Mouse (Mus musculus) adrenal gland, adult 18-20 months (tissue): Measurements from ENCODE around the gene Ppif. TPM values are rescaled to one million over a fixed set of nuclear protein-coding genes. Genes with fewer than 3 reads are reported as not detected.

Source experiments
- DNase-seq, 2 experiments: peaks; one replicate each; pipeline ENCODE4 v3.0.0; 2021 to 2022; ENCODE audit warnings: low spot score in 2 of 2
- total RNA-seq, 2 experiments: library from RNA; stranded (reverse); gene quantifications; 1 replicate in 1 of 2; 2 replicates in 1 of 2; pipeline ENCODE4 v1.2.3; 2021

The Ppif gene
- total RNA-seq, 2 experiments from 2014 or later: 21.3 to 32.1 TPM

- no peak for DNase-seq
Observed at GRCm38 (mm10) chr14:25734736-25735716, 41.1 kb downstream of the Ppif start.

GRCm38 (mm10) chr14:25736140-25736539 lies 42.2 kb downstream of the Ppif start:
- DNase-seq: no peak

DNA sequence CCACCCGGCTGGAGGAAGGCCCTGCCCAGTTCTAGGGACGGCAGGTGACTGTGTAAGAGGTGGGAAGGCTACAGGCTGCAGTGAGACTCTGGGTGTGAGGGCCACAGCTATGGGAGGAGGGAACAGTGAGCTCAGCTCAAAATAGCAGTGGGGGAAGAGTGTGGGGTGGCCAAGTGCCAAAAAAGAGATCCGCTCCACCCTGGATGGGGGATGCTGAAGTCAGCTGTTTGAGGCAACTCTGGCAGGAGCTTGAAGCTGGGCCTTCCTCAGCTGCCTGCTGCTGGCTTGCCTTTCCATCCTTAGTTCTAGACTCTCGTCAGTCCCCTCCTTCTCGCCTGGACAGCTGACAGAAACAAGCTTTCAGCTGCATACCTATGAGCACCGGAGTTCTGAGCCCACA lies 42.6 kb downstream of the Ppif start:
- DNase-seq: no peak

- DNase-seq: no peak
Observed at GRCm38 (mm10) chr14:25738591-25739001, 44.6 kb downstream of the Ppif start.

DNA sequence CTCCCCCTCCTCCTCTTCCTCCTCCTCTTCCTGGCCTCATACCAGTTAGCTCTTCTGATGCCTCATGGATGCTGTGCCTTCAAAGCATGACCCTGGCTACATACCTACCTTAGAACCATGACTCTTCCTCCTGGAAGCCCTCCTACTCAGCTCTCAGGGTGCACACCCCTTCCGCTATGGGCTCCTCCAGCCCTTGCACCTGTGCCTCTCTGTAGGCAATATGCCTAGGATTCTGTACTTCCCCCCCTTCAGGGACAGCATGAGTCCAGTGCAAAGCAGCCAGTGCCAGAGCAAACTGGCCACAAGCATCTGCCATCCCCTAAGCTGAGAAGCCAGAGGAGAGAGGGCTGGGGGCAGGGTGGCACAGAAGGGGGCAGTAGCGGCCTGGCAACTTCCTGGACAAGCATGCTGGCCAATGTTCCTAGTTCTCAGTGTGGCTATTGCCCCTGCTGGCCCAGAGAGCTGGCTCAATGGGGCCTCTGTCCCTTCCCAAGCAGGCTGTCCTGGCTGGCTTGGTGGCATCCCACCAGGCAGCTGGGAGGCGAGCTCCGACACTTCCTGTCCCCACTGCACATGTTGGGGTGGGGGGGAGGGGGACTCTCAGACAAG lies 46.1 kb downstream of the Ppif start:
- DNase-seq: no peak

DNA sequence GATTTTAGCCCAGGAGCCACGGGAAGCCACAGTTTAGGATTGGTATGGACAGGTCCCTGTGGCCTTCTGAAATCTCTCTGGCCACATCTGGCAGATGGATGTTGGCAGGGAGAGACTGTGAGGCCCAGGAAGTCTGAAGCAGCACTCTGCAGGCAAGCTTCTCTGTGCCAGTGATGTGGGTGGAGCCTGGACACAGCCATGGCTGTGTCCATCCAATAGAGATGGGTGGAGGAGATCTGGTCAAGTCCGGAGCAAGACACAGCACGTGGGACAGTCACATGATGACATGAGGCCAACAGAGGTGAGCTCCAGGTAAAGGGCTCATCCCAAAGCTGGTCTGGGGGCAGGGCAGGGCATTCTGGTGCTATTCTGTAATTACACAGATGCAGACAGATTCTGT lies 47.3 kb downstream of the Ppif start:
- no peak for DNase-seq

DNA sequence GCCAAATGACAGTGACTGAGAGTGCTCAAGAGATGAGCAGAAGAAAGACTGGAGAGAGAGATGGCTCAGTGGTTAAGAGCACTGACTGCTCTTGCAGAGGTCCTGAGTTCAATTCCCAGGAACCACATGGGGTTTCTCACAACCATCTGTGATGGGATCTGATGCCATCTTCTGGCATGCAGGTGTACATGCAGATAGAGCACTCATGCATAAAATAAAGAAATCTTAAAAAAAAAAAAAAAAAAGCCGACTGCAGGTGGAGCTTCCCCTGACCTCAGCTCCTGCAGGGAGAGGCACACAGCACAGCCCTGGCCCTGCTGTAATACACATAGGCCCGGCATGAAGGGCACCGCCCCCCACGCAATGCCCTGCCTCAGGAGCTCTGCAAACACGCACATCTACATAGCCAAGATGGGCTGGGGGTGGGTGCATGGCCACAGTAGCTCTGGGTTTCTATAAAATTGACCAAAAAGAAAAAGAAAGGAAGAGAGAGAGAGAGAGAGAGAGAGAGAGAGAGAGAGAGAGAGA lies 48.0 kb downstream of the Ppif start:
- no peak for DNase-seq

- no peak for DNase-seq
Observed at GRCm38 (mm10) chr14:25742943-25743342, 49.0 kb downstream of the Ppif start.

DNA sequence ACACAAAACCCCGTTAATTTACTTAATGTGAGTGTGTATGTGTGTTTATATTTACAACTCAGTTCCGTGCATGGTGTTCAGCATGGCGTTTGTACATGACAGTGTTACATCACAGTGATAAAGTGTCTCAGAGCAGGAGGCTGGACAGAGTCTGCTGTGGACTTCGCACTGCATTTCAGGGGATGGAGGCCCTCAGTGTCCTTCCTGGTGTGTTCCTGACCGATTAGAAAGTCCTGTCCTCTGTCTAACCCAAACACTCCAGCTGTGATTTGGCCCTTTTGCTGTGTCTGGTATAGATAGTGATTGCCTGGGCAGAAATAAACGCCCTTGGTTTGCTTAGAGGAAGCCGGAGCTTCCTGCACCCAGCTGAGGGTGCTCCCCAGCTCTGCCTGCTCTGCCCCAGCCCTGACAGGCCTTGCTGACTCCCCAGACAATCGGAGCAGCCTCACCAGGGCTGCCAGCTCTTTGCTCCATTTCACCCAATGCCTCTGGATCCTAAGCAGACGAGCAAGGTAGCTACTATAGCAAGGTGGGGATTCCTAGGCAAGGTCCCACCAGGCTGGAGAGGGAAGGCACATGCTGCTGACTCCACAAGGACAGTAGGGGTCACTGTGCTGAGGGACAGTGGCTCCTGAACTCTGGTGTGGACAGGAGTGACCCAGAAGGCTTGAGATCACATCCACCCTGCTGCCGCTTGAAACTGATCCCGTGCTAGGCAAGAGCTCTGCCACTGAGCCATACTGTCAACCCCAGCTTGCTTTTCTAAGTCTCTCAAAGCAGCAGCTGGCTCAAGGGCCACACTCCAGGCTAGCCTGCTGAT lies 51.6 kb downstream of the Ppif start:
- DNase-seq: no peak

GRCm38 (mm10) chr14:25746371-25746770 lies 52.4 kb downstream of the Ppif start:
- DNase-seq: no peak

DNA sequence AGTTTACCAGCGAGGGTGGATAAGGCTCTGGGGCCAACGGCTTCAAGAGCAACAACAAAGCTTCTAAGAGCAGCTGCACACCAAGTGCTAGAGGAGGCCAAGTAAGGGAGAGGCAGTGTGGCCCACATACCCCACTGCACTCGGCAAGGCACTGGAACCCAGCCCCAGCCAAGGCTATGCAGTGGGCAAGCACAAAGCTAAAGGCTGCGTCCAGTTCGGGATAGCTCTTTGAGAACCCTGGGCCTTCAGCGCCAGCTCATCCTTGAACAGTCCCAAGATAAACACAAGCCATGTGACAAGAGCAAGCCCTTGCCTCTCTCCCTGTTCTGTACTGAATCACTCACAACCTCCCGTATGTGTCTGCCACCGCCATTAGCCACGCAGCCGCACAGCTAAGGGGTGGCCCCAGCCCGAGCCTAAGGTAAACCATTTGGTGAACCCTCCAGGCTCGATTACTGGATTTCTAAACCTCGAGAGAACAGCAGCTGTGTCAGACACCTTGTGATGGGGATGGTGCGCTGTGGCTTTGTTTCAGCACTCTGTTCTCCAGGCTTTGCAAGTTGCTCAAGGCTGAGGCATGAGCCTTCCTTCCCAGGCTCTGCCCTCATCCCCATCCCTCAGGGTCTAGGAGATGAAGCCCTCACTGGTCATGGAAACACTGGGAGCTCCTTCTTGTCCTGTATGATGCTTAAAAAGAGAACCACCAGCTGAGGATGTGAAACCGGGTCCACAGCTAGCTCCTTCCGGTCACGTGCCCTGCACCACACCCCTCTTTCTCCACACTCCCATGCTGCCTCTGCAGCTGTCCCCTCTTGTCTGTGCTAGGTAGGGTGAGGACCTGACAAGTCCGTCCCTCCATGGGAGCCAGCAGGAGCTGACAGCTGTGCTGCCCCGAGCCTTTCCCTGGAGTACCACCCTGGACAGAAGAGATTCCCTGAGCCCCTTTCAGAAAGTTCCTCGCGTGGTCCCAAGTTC lies 53.3 kb downstream of the Ppif start:
- DNase-seq: no peak

GRCm38 (mm10) chr14:25747996-25748756 lies 54.2 kb downstream of the Ppif start:
- DNase-seq: no peak

DNA sequence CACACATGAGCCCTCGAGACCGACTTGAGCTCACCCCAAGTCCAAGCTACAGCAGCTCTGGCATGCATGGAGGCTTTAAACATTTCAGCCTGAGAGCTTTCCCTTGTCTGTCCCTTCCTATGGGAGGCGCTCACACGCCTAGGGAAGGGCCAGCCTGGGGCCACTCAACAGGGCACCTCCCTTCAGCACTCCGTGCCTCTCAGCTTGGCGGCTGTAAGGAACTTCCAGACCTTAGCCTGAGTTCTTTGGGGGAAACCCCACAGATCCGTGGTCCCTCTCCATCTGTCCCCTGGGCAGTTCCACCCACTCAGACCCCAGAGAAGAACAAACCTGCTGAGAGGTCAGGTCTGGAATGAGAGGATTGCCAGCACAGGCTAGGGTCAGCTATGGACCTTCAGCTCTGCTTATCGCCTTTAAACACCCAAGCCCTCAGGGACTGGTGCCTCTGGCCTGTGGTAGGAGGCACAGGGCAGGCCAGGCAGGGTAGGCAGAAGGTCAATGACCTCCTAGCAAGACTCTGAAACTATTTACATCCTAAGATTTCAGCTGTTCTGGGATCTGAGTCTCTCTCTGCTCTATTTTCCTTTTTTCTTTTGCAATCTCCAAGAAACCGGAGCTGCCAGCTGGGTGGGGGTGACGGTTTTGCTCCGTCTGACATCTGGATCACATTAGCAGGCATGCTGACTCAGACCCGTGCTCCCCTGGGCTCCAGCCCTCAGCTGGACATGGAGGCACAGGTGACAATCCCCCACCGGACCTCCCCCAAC lies 55.4 kb downstream of the Ppif start:
- no peak for DNase-seq

Other genes with a start within 250 kb of the Ppif start
- 100 to 1,000 TPM in 1 of 2 experiments, 10 to 100 TPM in 1; 89.1 to 116 TPM for gene Zmiz1, start 235.0 kb upstream of the Ppif start, total RNA-seq
- 10 to 100 TPM; 18.4 to 30.0 TPM for gene Zcchc24, start 74.9 kb downstream of the Ppif start, total RNA-seq
- gene Anxa11, start 148.0 kb downstream of the Ppif start, total RNA-seq: 10 to 100 TPM; 57.3 to 95.1 TPM
- 1 to 10 TPM in 1 of 2 experiments, not detected in 1; 3.5 TPM for gene Plac9a, start 208.9 kb downstream of the Ppif start, total RNA-seq
- 1 to 10 TPM; 2.3 to 3.1 TPM for gene Tmem254a, start 233.5 kb downstream of the Ppif start, total RNA-seq
- not detected for gene Cphx1, start 244.2 kb downstream of the Ppif start, total RNA-seq